Comparison of ENCODE assay signal across 7 mouse cellular contexts in the genomic region with DNA sequence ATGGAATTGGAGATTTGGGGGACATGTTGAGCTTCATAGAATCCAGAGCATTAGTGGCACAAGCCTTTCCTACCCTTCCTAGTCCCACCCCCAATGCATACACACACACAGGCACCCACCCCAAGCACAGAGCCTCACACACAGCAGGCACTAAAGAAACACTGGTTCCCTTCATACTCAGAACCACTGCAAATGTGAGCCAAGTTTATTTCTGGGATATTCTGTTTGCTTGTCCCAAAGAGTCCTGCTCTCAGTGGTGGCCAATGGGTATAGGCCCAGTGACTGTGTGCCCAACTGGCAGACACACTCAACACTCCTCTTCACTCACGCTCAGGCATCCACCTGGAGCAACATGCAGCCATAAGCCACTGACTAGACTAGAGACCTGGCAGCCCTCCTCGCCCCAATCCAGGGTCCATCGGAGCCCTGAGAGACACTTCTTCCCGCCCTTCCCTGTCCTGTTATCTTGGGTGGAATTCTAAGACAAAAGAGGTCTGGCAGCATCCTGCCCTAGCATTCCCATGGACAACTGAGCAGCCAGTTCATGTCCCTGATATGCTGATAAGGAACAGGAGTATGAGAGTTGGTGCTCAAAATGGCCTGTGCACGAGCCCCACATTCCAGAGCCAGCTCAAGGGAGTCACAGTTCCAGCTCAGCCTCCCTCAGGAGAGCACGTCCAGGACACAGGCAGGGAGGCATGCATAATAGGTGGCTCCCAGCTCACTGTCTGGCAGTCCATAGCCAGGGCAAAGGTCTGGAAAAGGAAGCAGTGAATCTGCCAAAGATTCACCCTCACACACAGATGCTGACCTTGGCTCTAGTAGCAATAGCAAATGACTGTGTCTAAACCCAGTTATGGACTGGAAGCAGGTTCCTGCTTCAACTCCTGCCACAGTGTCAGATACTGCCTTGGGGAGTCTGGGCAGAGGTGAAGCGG. TPM values are rescaled to one million over a fixed set of nuclear protein-coding genes. Genes with fewer than 3 reads are reported as not detected.
A peak's percentile ranks its signal among the peaks of the same experiment; 100 is the strongest.
DNase-seq lines count a peak whose midpoint lies in the region; ATAC-seq and TF ChIP-seq lines count a peak whose summit lies in the region.

No protein-coding gene starts in this region.

- no peak overlapping the region for H3K4me3 ChIP-seq in lung, embryonic 16.5 days (ENCODE audit: low read length)
- H3K4me3 ChIP-seq in embryonic fibroblast, embryonic 13.5 days (ENCODE audit: insufficient read depth, low read length): peak overlapping the region; percentile 74
- H3K4me3 ChIP-seq in neural tube, embryonic 15.5 days (replicated peaks): no peak overlapping the region
- no peak overlapping the region for H3K4me3 ChIP-seq in thymus, adult 2 months (ENCODE audit: control insufficient read depth, insufficient read depth, low read length)

- TF ChIP-seq POLR2A in embryonic fibroblast, embryonic 13.5 days (IDR thresholded peaks at IDR 0.05; ENCODE audit: low read depth, low read length): no peak
- no peak for TF ChIP-seq POLR2A in thymus, adult 2 months (IDR thresholded peaks at IDR 0.05; ENCODE audit: control insufficient read depth, extremely low read depth, insufficient read depth, low read length, poor library complexity)

- H3K9ac ChIP-seq in lung, embryonic 16.5 days (ENCODE audit: low read length): peak overlapping the region; percentile 91
- H3K9ac ChIP-seq in neural tube, embryonic 15.5 days (replicated peaks): no peak overlapping the region

- WGBS in lung, embryonic 16.5 days: 45% methylated on average over 7 of the region's 7 CpGs
- WGBS in neural tube, embryonic 15.5 days: 73% methylated on average over 7 of the region's 7 CpGs
- WGBS in thymus, adult 2 months: 86% methylated on average over 7 of the region's 7 CpGs

- peak overlapping the region; percentile 88 for H3K4me2 ChIP-seq in lung, embryonic 16.5 days (ENCODE audit: low read depth, low read length)
- H3K4me2 ChIP-seq in neural tube, embryonic 15.5 days: peak overlapping the region; percentile 80; the same call in 1 of the 2 replicates

- no peaks in the 10 kb centered on the region for H3K9me3 ChIP-seq in lung, embryonic 16.5 days (ENCODE audit: control insufficient read depth, low read length)
- no peaks in the 10 kb centered on the region for H3K9me3 ChIP-seq in neural tube, embryonic 15.5 days (replicated peaks)

- no peak for ATAC-seq in lung, embryonic 16.5 days (ENCODE audit: low read depth)
- no peak for ATAC-seq in neural tube, embryonic 15.5 days (ENCODE audit: low FRiP score)

- TF ChIP-seq CTCF in embryonic fibroblast, embryonic 13.5 days (IDR thresholded peaks at IDR 0.05; ENCODE audit: borderline replicate concordance, insufficient read depth, low read length): no peak
- no peak for TF ChIP-seq CTCF in thymus, adult 2 months (IDR thresholded peaks at IDR 0.05; ENCODE audit: borderline replicate concordance, control insufficient read depth, extremely low read depth, insufficient read depth, low read length, poor library complexity)

- H3K36me3 ChIP-seq in lung, embryonic 16.5 days (ENCODE audit: control insufficient read depth, insufficient read depth, low read length): no peaks in the 10 kb centered on the region
- H3K36me3 ChIP-seq in neural tube, embryonic 15.5 days: no peaks in the 10 kb centered on the region
- H3K36me3 ChIP-seq in thymus, adult 2 months (ENCODE audit: control insufficient read depth, insufficient read depth, low read length): no peaks in the 10 kb centered on the region

- H3K27ac ChIP-seq in lung, embryonic 16.5 days (ENCODE audit: low read length): peak overlapping the region; percentile 63
- peak overlapping the region; percentile 7; the same call in 1 of the 2 replicates for H3K27ac ChIP-seq in embryonic fibroblast, embryonic 13.5 days (ENCODE audit: insufficient read depth, low read length)
- no peak overlapping the region for H3K27ac ChIP-seq in neural tube, embryonic 15.5 days (replicated peaks)
- H3K27ac ChIP-seq in thymus, adult 2 months (ENCODE audit: control insufficient read depth, insufficient read depth, low read length): no peak overlapping the region

- H3K27me3 ChIP-seq in lung, embryonic 16.5 days (ENCODE audit: control insufficient read depth, insufficient read depth, low read depth, low read length): no peaks in the 10 kb centered on the region
- H3K27me3 ChIP-seq in neural tube, embryonic 15.5 days (replicated peaks): no peaks in the 10 kb centered on the region
- peaks cover 15% of the 10 kb centered on the region; the same call in 1 of the 2 replicates for H3K27me3 ChIP-seq in thymus, adult 2 months (ENCODE audit: control insufficient read depth, insufficient read depth, low read length)

- peaks cover 73% of the 10 kb centered on the region for H3K4me1 ChIP-seq in lung, embryonic 16.5 days (replicated peaks; ENCODE audit: control insufficient read depth, insufficient read depth, low read length)
- peaks cover 51% of the 10 kb centered on the region for H3K4me1 ChIP-seq in embryonic fibroblast, embryonic 13.5 days (ENCODE audit: control insufficient read depth, insufficient read depth, low read length)
- peaks cover 86% of the 10 kb centered on the region for H3K4me1 ChIP-seq in neural tube, embryonic 15.5 days
- peaks cover 10% of the 10 kb centered on the region for H3K4me1 ChIP-seq in thymus, adult 2 months (replicated peaks; ENCODE audit: control insufficient read depth, insufficient read depth, low read length)

- DNase-seq in lung, postnatal 14 days: no peak
- peak; percentile 85 to 92 for DNase-seq in kidney, adult 8-10 months
- DNase-seq in thymus, adult 2 months: no peak
- no peak for DNase-seq in natural killer cell, adult 2 months (ENCODE audit: low spot score in 2 of 2)

RNA-seq across cellular contexts. Expression of a gene that starts 14.1 kb away (rescaled TPM):
- 49.2 and 52.1 TPM in 2 replicates for polyA plus RNA-seq in lung, embryonic 16.5 days (2015; fragmentation: Nextera tagmentation; extraction: Ambion mirVana)
- 37.0 and 45.8 TPM in 2 replicates for polyA plus RNA-seq in embryonic fibroblast, embryonic 13.5 days (2011; ENCODE audit: insufficient read length, low read depth, missing spikeins)
- polyA plus RNA-seq in neural tube, embryonic 15.5 days (2015; fragmentation: Nextera tagmentation; extraction: Ambion mirVana): 41.5 and 42.8 TPM in 2 replicates
- 11.8 and 14.0 TPM in 2 replicates for polyA plus RNA-seq in thymus, adult 2 months (2012; rRNA removed)

RNA-seq across cellular contexts. Expression of a gene that starts 38.7 kb away (rescaled TPM):
- polyA plus RNA-seq in lung, embryonic 16.5 days (2015; fragmentation: Nextera tagmentation; extraction: Ambion mirVana): 1.2 TPM in 1 of 2 replicates, not detected in the other
- polyA plus RNA-seq in embryonic fibroblast, embryonic 13.5 days (2011; ENCODE audit: insufficient read length, low read depth, missing spikeins): not detected in 2 replicates
- 25.6 TPM in 1 of 2 replicates, not detected in the other for polyA plus RNA-seq in neural tube, embryonic 15.5 days (2015; fragmentation: Nextera tagmentation; extraction: Ambion mirVana)
- 6.6 and 11.8 TPM in 2 replicates for polyA plus RNA-seq in thymus, adult 2 months (2012; rRNA removed)

Comparison
In these comparisons a context has a peak if more than half of its experiments do, and no peak if none do; other contexts are left out.
1. H3K27ac ChIP-seq: peak in lung, embryonic 16.5 days (single experiment) and embryonic fibroblast, embryonic 13.5 days (single experiment); none in neural tube, embryonic 15.5 days (single experiment) and thymus, adult 2 months (single experiment).
2. DNase-seq: peak in kidney, adult 8-10 months (2 of 2); none in lung, postnatal 14 days (single experiment), thymus, adult 2 months (single experiment) and natural killer cell, adult 2 months (0 of 2).